Mouse (Mus musculus) WW6 (cell line): ENCODE data around the gene Tor1b.
A peak's percentile ranks its signal among the peaks of the same experiment; 100 is the strongest.

Experiments
- DNase-seq: peaks from one replicate; pipeline ENCODE4 v3.0.0-alpha.2; 2013; ENCODE audit warnings: low read depth, low spot score

The Tor1b gene

GRCm38 (mm10) chr2:30985111-30986020 is 32.6 kb downstream of the Tor1b start:
- DNase-seq: peak; percentile 69

DNA sequence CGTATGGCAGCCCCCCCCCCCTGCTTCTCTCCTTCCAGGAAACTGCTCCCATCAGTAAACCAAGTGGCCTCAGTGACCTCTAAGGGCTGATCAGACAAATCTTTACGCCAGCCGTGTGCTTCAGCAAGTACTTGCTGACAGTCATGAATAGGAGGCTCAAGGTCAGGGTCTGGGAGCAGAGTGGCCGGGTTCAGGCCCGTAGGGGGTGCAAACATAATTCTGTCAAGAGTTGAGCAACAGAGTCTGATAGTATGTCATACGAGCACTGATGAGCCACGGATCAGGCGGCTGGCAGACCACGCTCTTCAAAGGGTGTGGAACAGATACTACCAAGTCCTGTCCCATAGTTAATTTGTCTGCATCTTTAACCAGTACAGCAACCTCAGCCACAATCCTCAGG is 37.5 kb downstream of the Tor1b start:
- DNase-seq: no peak

- no peak for DNase-seq
Observed at GRCm38 (mm10) chr2:30994853-30995252, 42.1 kb downstream of the Tor1b start.

DNA sequence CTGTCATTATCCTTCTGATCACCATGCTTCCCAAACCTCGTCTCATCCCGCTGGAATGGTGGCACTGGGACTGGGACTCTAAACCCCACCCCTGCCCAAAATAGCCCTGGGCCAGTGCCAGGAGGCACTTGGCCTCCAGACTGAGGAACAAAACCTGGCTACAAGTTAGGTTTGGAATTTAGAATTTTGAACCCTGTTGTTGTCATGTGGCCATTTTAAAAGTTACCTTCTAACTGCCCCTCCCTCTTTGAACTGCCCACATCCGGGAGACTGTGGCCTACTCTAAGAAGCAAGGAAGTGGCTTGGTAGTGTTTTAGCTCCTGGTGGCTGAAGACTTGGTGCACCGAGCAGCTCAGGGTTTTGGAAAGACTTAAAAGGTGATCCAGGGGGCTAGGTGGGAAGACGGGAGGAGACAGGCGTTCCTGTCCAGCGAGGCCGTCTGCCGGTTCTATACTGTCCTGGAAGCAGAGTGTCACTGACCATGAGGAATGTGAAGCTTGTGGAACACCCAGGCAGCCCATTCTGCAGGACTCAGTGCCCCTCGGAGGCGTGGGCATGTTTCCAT is 42.8 kb downstream of the Tor1b start:
- no peak for DNase-seq

DNA sequence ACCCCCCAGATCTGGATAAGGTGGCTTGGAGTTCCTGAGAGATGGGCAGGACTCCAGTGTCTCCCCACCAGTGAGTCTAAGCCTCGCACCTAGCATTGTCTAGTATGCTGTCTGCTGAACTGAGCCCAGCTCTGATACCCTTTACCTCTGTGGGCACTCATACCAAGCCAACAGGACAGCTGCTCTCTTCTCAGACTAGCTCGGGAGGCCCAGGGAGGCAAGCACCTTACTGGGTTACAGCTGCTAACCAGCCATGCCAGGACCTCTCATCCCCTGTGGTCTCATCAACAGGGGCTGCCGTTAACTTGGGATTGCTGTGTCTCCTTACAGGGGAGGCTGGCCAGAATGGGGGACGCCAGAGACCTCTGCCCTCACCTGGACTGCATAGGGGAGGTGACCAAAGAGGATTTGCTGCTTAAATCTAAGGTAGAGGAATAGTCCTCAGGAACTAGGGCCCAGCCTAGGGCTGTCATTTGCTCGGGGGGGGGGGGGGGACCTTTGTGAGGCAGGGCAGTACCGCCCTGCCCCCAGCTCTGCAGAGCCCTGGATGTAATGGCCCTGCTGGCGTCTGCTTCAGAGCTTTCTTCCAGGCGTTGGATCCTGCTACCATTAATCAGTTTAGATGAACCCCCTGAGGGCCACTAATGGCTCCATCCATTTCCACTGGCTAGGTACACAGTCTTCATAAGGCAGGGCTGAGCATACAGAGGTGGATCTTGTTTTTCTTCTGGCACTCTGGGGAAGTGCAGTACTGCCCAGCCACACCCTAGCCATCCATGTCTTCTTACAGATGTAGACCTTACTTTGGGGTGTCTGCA is 45.9 kb downstream of the Tor1b start:
- DNase-seq: no peak

DNA sequence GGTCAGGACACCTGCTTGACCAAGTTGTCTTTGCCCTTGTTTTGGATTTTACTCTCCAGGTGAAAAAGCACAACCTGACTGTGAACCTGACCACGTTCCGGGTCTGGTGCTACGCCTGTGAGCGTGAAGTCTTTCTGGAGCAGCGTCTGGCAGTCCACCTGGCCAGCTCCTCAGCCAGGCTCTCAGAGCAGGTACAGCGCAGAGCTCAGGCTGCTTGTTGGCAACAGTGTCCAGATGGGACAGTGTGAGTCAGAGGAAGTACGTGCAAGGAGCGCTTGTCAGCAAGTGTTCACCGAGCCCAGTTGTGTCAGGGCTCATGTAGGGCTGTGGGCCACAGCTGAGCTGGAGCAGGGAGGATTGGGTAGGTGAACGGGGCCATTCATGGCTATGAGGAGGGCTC is 50.1 kb downstream of the Tor1b start:
- no peak for DNase-seq

- DNase-seq: no peak
Observed at GRCm38 (mm10) chr2:31005453-31005852, 52.7 kb downstream of the Tor1b start.

DNA sequence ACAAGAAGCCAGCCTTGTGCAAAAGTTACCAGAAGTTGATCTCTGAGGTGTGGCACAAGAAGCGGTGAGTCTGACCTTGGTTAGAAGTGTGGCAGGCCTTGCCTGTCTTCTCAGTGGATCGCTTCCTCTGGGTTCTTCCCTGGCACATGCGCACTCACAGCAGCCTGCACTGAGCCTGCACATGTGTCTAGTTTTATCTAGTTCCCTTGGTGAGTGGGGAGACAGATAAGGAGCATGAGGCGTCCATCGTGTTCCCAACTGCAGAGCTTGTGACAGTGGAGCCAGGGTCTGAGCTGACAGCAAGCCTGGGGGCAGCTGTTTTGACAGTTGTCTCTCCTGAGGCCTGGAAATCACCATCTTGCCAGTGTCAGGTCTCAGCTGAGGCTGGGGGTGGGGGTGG is 53.7 kb downstream of the Tor1b start:
- DNase-seq: no peak

- DNase-seq: no peak
Observed at GRCm38 (mm10) chr2:31007208-31007607, 54.4 kb downstream of the Tor1b start.
